ENCODE assay signal across 16 mouse cellular contexts in genomic region chr14:118883344-118884249, GRCm38 (mm10). TPM values are rescaled to one million over a fixed set of nuclear protein-coding genes. Genes with fewer than 3 reads are reported as not detected.
A peak's percentile ranks its signal among the peaks of the same experiment; 100 is the strongest.
DNase-seq lines count a peak whose midpoint lies in the region; ATAC-seq lines count a peak whose summit lies in the region.
"Had no signal": no experiment of that assay in that cellular context is flagged by ENCODE, and none has a peak within 500 bp of the region (broad histone marks: within the 10 kb centered on the region; RNA-seq: fewer than 3 reads in every experiment).

No protein-coding gene starts in this region.

- no peak overlapping the region for H3K9ac ChIP-seq in heart, embryonic 14.5 days (ENCODE audit: low read length)
- no peak overlapping the region for H3K9ac ChIP-seq in lung, embryonic 15.5 days
- no peak overlapping the region for H3K9ac ChIP-seq in hindbrain, embryonic 12.5 days
- H3K9ac ChIP-seq: limb, embryonic 13.5 days had no signal

- 0 out of 4 replicates have a peak overlapping the region, but pooled peaks have one; percentile 5 to 47 for H3K27ac ChIP-seq in heart, embryonic 14.5 days (replicated peaks in 1 of 2; ENCODE audit: control insufficient read depth in 1 of 2, insufficient read depth in 1 of 2, low read depth in 2 of 2, low read length in 2 of 2)
- H3K27ac ChIP-seq in lung, embryonic 15.5 days = peak overlapping the region; percentile 34
- no peak overlapping the region for H3K27ac ChIP-seq in hindbrain, embryonic 12.5 days
- H3K27ac ChIP-seq: limb, embryonic 13.5 days had no signal

- no peaks in the 10 kb centered on the region for H3K9me3 ChIP-seq in heart, embryonic 14.5 days (ENCODE audit: control insufficient read depth, low read length)
- H3K9me3 ChIP-seq in lung, embryonic 15.5 days = no peaks in the 10 kb centered on the region
- H3K9me3 ChIP-seq in erythroblast, embryonic 14.5 days (ENCODE audit: control insufficient read depth, low read length) = peaks cover 18% of the 10 kb centered on the region
- H3K9me3 ChIP-seq in hindbrain, embryonic 12.5 days (replicated peaks) = no peaks in the 10 kb centered on the region
- H3K9me3 ChIP-seq: limb, embryonic 13.5 days had no signal

- WGBS in heart, embryonic 14.5 days = 53% methylated on average over 18 of the region's 18 CpGs
- WGBS in lung, embryonic 15.5 days = 59% methylated on average over 18 of the region's 18 CpGs
- WGBS in hindbrain, embryonic 12.5 days = 91% methylated on average over 18 of the region's 18 CpGs

- H3K4me2 ChIP-seq in heart, embryonic 14.5 days (ENCODE audit: low read length) = peak overlapping the region; percentile 26
- no peak overlapping the region for H3K4me2 ChIP-seq in lung, embryonic 15.5 days
- H3K4me2 ChIP-seq in hindbrain, embryonic 12.5 days (replicated peaks) = no peak overlapping the region
- H3K4me2 ChIP-seq: limb, embryonic 13.5 days had no signal

- ATAC-seq in heart, embryonic 14.5 days (ENCODE audit: insufficient number of reproducible peaks, insufficient read depth, low FRiP score, low read depth) = no peak
- ATAC-seq in lung, embryonic 15.5 days (ENCODE audit: borderline replicate concordance, extremely low read depth, low FRiP score, low TSS enrichment) = peak; percentile 56; the same call in 1 of the 2 replicates
- peak; percentile 83 for ATAC-seq in megakaryocyte-erythroid progenitor cell, adult 5-6 weeks (replicated peaks; ENCODE audit: low FRiP score, low TSS enrichment, poor library complexity, severe bottlenecking)
- no peak for ATAC-seq in cerebellum, adult (ENCODE audit: insufficient number of reproducible peaks, low FRiP score, low TSS enrichment)
- ATAC-seq in hindbrain, embryonic 12.5 days (ENCODE audit: low FRiP score) = no peak

- peaks cover 75% of the 10 kb centered on the region for H3K36me3 ChIP-seq in heart, embryonic 14.5 days (ENCODE audit: control insufficient read depth, insufficient read depth, low read length)
- peaks cover 40% of the 10 kb centered on the region for H3K36me3 ChIP-seq in lung, embryonic 15.5 days
- peaks cover 15% of the 10 kb centered on the region for H3K36me3 ChIP-seq in erythroblast, embryonic 14.5 days (ENCODE audit: control insufficient read depth)
- H3K36me3 ChIP-seq in hindbrain, embryonic 12.5 days = peaks cover 85% of the 10 kb centered on the region

- no peak overlapping the region for H3K4me3 ChIP-seq in heart, embryonic 14.5 days (ENCODE audit: control insufficient read depth in 1 of 2, insufficient read depth in 1 of 2, low read depth in 1 of 2, low read length in 2 of 2)
- H3K4me3 ChIP-seq in lung, embryonic 15.5 days = no peak overlapping the region
- peak overlapping the region; percentile 57 for H3K4me3 ChIP-seq in erythroblast, embryonic 14.5 days (replicated peaks)
- no peak overlapping the region for H3K4me3 ChIP-seq in hindbrain, embryonic 12.5 days
- H3K4me3 ChIP-seq: limb, embryonic 13.5 days had no signal

- H3K27me3 ChIP-seq in heart, embryonic 14.5 days (ENCODE audit: control insufficient read depth, insufficient read depth, low read length) = no peaks in the 10 kb centered on the region
- H3K27me3 ChIP-seq in lung, embryonic 15.5 days = no peaks in the 10 kb centered on the region
- H3K27me3 ChIP-seq in erythroblast, embryonic 14.5 days (ENCODE audit: control insufficient read depth) = no peaks in the 10 kb centered on the region
- H3K27me3 ChIP-seq in hindbrain, embryonic 12.5 days = no peaks in the 10 kb centered on the region
- H3K27me3 ChIP-seq: limb, embryonic 13.5 days had no signal

- DNase-seq in heart, adult 8-10 months (ENCODE audit: low spot score) = no peak
- no peak for DNase-seq in lung, postnatal 36 days
- DNase-seq: adrenal gland, postnatal 25 days; cerebellum, adult 8-10 months; gastrocnemius, postnatal 25 days; layer of hippocampus, postnatal 36 days; midbrain, embryonic 14.5 days; right cerebral cortex, postnatal 14 days; thymus, adult 18-20 months had no signal

- H3K4me1 ChIP-seq in heart, embryonic 14.5 days (ENCODE audit: control insufficient read depth in 2 of 2, insufficient read depth in 2 of 2, low read length in 2 of 2) = peaks cover 2 to 11% of the 10 kb centered on the region in 2 experiments; a peak in 3 of 4 replicates
- peaks cover 10% of the 10 kb centered on the region for H3K4me1 ChIP-seq in lung, embryonic 15.5 days
- H3K4me1 ChIP-seq in erythroblast, embryonic 14.5 days (ENCODE audit: control insufficient read depth) = peaks cover 45% of the 10 kb centered on the region
- H3K4me1 ChIP-seq in hindbrain, embryonic 12.5 days = no peaks in the 10 kb centered on the region
- H3K4me1 ChIP-seq: limb, embryonic 13.5 days had no signal

RNA-seq across cellular contexts. Expression of gene Dzip1, which starts 41.7 kb away (rescaled TPM):
- 6.8 and 7.3 TPM in 2 replicates for polyA plus RNA-seq in heart, embryonic 14.5 days (2014; fragmentation: Nextera tagmentation; extraction: Ambion mirVana)
- total RNA-seq in heart, adult 8-10 months (2022) = 1 to 10 TPM; 2.1 to 3.1 (median 2.5) TPM
- polyA plus RNA-seq in lung, embryonic 15.5 days (2015; fragmentation: Nextera tagmentation; extraction: Ambion mirVana) = 16.7 and 18.2 TPM in 2 replicates
- polyA plus RNA-seq in erythroblast, embryonic 14.5 days (2012) = 0.13 and 0.15 TPM in 2 replicates
- 3.8 and 5.6 TPM in 2 replicates for total RNA-seq in megakaryocyte-erythroid progenitor cell, adult 5-6 weeks (2014; fragmentation: Nextera tagmentation)
- total RNA-seq in megakaryocyte-erythroid progenitor cell, adult 5-6 weeks (2017) = 0.76 and 2.8 TPM in 2 replicates
- polyA plus RNA-seq in hindbrain, embryonic 12.5 days (2016; fragmentation: Nextera tagmentation; extraction: Ambion mirVana) = 46.3 and 47.0 TPM in 2 replicates

RNA-seq across cellular contexts. Expression of gene Dnajc3, which starts 54.2 kb away (rescaled TPM):
- 24.4 and 26.5 TPM in 2 replicates for polyA plus RNA-seq in heart, embryonic 14.5 days (2014; fragmentation: Nextera tagmentation; extraction: Ambion mirVana)
- 10 to 100 TPM; 25.5 to 33.5 (median 28.4) TPM for total RNA-seq in heart, adult 8-10 months (2022)
- polyA plus RNA-seq in lung, embryonic 15.5 days (2015; fragmentation: Nextera tagmentation; extraction: Ambion mirVana) = 58.6 and 60.4 TPM in 2 replicates
- polyA plus RNA-seq in erythroblast, embryonic 14.5 days (2012) = 0.16 and 0.31 TPM in 2 replicates
- 21.3 and 26.6 TPM in 2 replicates for total RNA-seq in megakaryocyte-erythroid progenitor cell, adult 5-6 weeks (2014; fragmentation: Nextera tagmentation)
- total RNA-seq in megakaryocyte-erythroid progenitor cell, adult 5-6 weeks (2017) = 53.3 and 67.5 TPM in 2 replicates
- 33.3 and 33.5 TPM in 2 replicates for polyA plus RNA-seq in hindbrain, embryonic 12.5 days (2016; fragmentation: Nextera tagmentation; extraction: Ambion mirVana)

Comparison
In these comparisons a context has a peak if more than half of its experiments do, and no peak if none do; other contexts are left out.
1. ATAC-seq: peak in lung, embryonic 15.5 days (single experiment) and megakaryocyte-erythroid progenitor cell, adult 5-6 weeks (single experiment); none in heart, embryonic 14.5 days (single experiment), cerebellum, adult (single experiment) and hindbrain, embryonic 12.5 days (single experiment).
2. RNA of gene Dnajc3, which starts 54.2 kb away (polyA plus RNA-seq): 58.6 to 60.4 TPM in lung, embryonic 15.5 days, 33.3 to 33.5 TPM in hindbrain, embryonic 12.5 days and 24.4 to 26.5 TPM in heart, embryonic 14.5 days; 0.16 to 0.31 TPM in erythroblast, embryonic 14.5 days; every median in the first group is over 10 times any median in the second.